Mouse (Mus musculus) cerebellum, adult 8-10 months (tissue): Measurements from ENCODE around the gene Epdr1.

Source experiments
- DNase-seq: peaks from one replicate; pipeline ENCODE4 v3.0.0; 2022

Epdr1 gene

DNA sequence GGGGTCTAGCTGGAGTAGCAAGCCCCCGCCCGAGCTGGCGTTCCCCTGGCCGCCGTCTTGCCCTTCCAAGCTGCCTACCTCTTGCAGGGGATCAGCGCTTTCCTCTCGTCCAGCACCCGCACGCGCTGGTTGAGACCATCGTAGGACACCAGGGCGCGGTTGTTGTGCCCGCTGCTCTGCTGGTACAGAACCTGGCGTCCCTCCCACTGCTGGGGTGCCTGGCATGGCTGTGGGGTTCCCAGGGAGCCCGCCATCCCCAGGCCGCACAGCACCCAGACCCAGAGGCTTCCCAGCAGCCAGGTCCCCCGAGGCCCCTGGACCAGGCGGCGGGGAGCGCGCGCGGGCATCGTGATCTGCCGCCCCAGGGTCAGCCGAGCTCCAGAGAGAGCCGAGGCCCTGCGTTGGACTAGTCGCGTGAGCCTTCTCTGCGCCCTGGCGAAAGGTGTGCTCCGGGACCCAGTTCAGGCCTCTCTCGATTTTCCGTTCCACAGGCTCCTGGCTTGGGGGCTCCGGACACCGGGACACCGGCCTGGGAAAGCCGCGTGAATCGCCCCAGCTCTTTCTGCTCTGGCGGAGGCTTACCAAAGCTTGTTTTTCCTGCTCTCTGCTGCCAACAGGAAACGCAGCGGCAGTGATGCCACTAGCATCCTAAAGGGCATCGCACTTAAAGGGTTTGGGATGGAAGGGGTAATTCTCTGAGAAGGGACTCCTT lies at the start of gene Epdr1:
TSS of gene Epdr1 (minus strand) at position 712 of the 712 bp plus-strand sequence.
- DNase-seq = peak; percentile 78

DNA sequence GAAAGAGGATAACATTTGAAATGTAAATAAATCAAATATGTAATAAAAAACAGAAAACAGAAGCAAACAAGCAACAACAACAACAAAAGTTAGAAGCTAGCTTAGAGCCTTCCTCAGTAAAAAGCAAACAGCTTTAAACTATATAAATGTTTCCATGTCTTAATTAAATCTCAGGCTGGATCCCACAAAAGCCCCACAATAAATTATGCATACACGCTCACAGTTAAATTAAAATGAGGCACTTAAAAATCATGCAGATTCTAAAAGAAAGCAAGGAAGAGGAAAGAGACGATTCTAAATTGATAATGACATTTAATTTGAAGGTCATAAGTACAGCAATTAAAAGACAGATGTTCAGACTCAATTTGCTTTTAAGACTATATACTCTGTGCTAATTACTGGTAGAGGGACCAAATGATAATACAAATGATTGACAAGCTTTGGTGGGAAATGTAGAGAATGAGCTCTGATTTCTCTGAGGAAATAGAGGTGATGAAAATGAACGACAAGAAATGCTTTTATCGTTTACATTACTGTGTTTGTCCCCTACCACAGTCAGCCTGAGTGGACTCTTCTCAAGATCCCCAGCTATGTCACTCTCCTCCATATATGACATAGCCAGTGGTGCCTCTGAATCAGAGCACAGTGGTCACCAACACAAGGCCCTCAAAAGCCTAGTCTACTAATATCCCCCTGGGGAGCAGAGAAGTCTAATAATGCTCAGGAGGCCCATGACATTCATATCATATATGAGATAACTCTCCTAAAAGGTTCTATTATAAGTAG lies 48.8 kb upstream of the Epdr1 start:
- DNase-seq = no peak

DNA sequence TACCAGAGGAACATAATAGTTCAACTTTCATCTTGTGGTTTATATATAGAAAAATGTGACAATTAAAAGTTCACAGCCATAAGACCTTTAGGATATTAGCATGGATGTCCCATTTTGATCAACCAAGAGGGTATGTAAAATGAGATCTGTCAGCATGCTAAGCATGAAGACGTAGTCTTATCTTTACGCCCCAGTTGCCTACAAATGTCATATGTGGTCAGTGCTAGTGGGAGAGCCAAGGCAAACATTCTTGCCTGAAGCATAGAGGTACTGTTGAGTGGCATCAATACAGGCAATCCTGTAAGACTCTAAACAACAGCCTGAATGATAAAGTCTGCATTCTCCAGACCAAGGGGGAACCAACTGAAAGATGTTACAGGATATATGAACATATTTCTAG lies 32.7 kb upstream of the Epdr1 start:
- no peak for DNase-seq

DNA sequence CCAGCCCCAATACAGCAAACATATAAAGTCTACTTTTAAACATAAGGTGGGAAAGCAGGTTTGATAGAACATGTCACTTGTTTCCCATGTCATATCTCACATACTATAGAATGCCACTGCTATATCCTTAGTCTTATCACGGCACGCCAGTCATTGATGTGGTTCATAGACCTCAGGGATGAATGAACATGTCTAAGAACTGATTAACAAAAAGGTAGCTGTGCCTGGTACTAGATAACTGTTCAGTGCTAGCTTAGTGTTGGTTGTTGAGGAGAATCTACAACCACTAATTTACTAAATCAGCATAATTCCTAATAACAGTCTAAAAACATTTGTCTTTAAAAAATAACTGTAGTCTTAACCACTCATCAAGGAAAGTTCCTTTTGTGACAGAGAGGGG lies 30.1 kb upstream of the Epdr1 start:
- DNase-seq = no peak

DNA sequence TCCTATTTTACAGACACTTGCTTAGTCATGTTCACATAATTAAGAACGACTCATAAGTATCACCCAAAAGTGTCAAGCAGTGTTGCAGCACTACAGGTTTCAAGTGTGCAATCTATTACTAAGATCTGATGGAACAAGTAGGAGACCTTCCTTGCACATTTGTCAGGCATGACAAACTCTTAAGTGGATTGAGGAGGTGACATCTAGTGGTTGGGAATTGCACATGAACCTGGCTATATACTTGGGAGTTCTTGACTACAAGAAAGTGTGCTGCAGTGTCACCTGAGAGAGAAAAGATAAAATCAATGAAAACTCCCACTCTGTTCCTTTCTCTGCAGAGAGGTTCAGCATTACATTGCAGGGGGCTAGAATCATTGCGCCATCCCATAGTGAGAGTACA lies 24.5 kb upstream of the Epdr1 start:
- DNase-seq = no peak

DNA sequence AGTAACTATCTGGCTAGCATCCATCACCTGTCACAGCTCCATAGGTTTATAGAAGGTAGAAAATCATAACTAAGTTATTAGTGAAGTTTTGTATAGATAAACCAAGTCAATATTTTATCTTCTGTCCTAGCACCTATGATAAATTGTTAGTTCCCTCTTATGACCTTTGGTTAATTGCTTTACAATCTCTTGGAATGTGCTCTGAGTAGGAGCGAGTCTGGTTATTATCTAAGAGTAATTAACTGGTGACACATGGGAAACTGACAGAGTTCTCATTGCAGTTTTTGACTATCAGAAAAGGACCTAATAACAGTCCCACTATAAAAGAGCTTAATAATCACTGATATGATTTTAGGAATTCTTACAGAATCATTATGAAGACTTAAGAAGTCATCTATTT lies 23.8 kb upstream of the Epdr1 start:
- no peak for DNase-seq

DNA sequence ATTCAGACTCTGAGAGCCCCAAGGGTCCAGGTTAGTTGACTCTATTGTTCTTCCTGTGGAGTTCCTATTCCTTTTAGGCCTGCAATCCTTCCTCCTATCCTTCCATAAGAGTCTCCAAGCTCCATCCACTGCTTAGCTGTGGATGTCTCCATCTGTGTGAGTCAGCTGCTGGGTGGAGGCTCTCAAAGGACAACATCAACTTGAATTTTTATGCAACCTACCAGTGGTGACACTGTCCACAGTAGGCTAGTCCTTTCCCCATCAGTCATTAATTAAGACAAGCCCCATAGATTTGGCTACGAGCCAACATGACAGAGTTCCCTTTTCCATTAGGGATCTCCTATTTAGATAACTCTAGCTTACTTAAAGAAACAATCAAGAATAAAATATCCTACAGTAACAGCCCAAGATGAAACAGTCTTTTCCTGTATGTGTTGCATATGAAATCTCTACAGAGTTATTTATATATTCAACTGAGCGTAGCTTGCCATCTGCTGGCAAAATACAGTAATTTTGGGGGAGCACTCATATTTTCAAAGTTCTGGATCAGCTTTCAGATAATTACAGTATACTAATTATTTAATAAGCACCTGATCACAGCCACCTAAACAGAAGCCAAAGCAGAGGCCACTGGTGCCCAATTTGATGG lies 20.6 kb upstream of the Epdr1 start:
- no peak for DNase-seq

DNA sequence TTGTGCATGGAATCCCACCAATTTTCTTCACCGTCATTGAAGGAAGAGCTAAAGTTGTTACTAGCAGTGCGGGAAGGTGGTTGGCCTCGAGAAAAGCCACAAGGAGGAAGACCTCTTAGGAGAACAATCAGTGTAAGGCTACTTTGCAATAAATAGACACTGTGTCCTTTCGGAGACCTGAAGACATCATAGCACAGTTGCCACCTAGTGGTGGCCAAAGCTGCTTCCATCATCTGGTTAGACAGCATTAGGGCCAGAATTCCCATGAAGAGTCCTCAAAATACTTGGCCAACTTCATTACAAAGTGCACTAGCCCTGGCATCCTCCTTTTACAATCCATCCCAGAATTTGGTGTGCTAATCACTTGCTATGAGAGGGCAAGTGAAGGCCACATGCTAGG lies 16.4 kb upstream of the Epdr1 start:
- peak; percentile 28 for DNase-seq

DNA sequence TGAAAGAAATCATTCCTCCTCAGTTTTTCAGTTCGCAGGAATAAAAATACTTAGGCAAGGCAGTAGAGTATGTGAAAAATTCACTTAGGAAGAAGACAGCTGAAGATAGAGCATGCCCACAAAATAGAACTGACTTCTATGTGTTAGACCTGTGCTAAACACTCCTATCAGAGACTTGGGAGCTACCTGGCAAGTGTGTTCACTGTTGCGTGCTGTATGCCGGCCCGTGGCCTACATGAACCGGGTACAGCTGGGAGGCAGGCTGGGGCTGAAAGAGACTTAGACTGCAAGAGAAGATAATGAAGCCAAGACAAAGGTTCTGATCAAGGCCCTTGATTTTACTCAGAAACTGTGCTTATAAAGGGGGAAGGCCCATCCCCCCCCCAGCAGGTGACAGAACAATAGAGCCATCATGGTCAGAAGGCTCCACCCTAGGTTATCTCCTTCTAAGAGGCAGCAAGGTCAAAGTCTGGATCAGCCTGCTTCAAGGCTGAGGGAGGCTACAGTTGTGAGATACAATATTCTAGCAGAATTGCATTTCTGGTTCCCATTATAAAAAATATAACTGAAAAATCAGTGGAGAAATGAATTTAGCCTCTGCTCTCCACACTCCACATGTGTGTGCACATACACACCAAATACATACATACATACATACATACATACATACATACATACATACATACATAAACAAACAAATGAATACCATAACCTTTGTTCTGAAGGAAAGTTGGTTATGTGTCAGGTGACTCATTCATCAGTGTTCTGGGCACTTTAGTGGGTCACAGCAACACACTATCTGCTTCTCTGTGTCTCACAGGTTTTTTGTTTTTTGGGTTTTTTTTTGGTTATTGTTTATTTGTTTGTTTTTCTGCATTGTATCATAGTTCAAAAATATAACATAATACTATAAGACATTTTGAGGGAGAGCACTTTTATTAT lies 11.3 kb upstream of the Epdr1 start:
- no peak for DNase-seq

DNA sequence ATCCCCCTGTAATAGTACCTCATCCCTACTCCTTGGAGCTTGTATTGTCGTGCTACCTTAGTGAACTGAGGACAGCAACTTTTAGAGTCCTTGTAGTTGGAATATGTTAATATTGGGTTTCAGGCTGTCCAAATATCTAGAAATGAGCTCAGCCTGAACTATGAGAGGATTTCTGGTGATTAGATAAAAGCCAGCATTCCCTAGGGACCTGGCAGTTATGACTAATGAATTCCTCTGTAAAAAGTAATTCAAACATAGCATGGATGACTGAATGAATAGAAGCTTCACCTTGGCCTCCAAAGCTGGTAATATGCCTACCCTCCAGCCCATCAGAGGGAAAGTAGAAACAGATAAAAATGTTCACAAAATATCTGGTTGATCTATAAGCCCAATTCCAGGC lies 6.7 kb upstream of the Epdr1 start:
- no peak for DNase-seq

DNA sequence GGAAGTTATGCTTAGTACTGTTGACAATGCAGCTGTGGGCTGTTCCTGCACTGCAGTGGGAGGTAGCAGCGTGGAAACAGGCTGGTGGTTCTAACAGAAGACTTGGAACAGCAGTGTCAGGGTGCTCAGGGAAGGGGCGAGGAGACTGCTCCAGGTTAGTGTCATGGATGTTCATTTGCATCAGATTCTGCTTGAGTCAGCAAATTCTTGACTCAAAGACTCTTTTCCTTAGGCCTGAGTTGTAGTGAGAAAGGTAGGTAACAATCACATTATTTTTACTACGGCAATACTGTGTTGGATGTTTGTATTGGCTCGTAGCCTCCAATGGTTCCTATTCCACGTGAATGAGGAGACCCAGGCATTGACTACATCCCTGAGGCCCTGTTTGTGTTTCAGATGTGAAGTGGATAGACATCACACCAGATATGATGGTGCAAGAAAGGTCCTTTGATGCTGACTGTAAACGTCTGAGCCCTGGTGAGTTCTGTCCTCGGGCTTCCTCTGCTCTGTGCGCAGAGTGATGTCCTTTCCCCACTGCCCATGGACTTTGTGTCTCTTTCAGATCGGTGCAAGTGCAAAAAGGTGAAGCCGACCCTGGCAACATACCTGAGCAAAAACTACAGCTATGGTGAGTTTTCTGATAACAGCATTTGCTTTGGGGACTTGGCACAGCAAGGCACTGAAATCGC lies 5.0 kb upstream of the Epdr1 start:
- DNase-seq = no peak

DNA sequence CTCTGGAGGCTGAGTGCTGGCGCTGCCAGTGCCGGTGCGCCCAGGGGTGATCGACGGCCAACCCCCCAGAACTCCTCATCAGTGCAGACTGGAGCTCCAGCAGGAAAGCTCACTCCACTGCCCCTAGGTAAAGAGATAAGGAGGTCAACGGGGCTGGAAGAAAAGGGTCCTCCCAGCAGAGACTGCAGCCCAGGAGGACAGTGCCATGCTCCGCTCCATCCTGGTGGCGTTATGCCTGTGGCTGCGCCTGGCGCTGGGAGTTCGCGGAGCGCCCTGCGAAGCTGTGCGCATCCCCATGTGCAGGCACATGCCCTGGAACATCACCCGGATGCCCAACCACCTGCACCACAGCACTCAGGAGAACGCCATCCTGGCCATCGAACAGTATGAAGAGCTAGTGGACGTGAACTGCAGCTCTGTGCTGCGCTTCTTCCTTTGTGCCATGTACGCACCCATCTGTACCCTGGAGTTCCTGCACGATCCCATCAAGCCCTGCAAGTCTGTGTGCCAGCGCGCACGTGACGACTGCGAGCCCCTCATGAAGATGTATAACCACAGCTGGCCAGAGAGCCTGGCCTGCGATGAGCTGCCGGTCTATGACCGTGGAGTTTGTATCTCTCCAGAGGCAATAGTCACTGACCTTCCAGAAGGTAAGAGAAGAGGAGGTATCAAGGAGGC lies 3.6 kb upstream of the Epdr1 start:
- DNase-seq = peak; percentile 30

DNA sequence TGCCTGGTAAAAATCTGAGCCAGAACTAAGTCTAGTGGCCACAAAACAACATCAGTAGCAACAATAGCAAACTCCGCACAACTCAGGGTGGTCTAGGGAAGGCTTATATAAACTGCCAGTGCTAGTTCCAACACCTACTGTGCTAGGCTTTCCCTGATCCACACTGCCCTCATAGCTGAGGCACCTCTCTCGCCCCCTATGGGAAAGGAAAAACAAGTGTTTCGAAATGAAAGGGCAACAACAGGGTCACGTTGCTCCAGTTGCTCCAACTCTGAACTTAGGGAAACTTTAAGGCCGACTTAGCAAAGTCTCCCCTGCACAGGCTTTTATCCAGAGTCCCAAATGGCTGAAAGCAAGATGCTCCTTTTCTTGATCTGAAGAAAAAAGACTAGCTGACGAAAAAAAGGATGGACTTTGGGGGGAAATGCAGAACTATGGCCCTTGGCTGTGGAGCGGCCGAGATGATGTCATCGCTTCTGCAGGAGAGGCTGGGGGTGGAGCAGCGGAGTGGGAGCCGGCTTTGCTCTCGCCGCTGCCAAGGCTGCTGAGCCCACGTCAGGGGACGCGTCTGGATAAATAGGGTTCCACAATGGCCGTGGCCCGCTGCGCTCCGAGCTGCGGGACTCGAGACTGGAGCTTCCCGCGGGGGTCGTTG lies 3.0 kb upstream of the Epdr1 start, which contains the start of gene Sfrp4:
TSS of gene Sfrp4 (plus strand) at position 532 of the 655 bp plus-strand sequence.
- peak; percentile 28 for DNase-seq

DNA sequence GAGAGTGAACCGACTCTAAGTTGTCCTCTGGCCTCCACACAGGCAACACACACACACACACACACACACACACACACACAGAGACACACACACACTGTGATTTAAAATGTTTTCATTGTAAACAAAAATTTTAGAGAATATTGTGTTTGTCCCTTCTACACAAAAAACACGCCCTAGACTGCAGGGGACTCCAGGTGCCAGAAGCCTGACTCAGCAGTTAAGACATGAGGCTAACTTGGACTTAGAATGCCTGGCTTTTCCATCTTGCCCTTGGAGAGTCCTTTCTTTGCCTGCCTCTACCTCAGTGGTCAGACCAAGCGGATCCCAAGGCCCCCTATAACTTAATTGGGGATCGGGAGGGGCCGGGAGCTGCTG lies 899 bp downstream of the Epdr1 start:
- no peak for DNase-seq

DNA sequence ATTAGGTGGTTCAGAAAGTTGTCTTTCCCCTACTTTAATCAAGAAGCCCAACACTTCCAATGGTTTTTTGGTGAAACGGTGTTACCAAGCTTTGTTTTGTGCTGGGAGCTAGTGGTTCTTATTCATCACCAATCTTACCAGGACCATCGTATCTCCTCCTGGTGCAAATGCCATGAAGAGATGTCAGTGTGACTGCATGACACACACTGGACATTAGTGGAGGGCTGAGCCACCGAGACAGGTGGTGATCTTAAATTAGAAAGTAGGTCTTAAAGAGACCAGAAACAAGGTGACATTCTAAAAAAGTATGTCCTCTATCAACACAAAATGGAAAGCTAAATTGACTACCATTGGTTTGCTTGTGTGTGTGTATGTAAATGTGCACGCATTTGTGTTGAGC lies 1.6 kb downstream of the Epdr1 start:
- DNase-seq = peak; percentile 41

DNA sequence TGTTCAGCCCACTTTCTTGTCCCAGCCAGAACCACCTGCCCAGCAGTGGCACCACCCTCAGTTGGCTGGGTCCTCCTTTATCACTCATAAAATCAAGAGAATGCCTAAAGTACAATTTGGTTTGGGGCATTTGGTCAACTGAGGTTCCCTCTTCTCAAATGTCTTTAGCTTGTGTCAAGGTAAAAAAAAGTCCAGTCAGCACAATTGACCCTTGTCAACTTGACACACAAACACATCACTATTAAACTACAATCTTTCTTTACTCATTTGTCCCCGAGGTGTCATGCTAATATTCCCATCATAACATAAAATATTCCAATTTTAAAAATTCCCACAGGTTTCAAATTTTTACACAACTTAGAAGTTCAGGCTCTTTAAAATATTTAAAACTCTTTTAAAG lies 5.4 kb downstream of the Epdr1 start:
- DNase-seq = no peak

DNA sequence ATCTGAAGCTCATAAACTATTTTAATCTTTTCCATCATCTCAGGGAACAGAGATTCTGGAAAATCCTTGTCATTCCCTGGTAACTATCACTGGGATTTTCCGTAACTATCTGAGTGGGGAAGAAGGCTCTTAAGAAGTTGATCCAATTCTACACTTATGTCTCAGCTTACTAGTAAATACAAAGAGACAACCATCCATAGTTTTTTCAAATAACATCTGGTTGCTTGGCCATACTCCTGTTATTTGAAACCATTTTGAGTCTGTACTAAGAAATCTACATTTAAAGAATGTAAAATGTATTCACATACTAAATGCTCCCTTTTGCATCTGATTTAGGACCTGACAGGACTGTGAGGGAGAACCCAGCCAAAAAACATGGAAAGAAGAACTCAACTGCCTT lies 6.3 kb downstream of the Epdr1 start:
- DNase-seq = no peak

DNA sequence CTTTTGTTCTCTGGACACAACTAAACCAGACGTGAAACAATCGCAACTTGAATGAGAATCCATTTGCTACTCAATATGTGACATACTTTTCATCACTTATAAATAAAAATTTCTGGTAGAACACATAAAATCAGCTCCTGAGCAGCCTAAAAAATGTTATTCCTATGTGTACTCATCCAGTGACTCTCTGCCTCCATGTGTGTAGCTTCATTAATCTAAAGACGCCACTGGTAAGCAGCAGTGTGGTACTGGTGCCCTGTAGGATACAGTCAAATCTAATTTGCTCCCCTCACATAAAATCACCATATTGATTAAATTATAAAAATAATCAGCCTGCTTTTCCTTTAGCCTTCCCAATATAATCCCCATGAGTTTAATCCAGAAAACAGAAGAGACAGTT lies 6.8 kb downstream of the Epdr1 start:
- DNase-seq = no peak

DNA sequence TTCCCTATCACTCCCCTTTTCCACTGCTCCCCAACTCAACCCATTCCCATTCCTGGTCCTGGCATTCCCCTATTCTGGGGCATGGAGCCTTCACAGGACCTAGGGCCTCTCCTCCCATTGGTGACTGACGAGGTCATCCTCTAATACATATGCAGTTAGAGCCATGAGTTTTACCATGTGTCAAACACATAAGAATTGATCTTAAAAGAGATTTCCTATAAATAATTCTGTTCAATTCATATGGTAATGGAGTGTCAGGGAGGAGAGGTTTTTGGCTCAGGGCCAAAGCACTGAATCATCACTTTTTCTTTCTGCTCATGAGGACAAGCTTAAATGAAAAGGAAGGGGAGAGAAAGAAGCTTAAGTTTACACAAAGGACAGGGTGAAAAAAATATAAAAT lies 7.4 kb downstream of the Epdr1 start:
- DNase-seq = peak; percentile 26

DNA sequence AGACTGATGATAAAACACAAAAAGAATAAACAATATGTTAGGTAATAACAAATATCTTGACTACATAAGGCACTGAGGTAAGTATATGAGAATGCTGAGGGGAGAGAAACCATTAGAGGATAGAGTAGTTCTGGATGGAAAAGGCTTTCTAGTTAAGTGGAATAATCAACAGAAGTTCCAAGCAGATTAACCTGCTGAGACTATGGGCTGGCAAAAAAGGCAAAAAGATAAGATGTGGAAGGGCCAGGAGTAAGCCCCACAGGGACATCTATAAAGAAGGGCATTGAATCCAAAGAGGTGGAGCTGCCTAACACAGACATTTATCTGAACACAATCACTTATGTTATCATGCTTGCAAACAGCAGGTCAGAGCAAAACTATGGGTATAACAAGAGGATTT lies 11.6 kb downstream of the Epdr1 start:
- DNase-seq = no peak

DNA sequence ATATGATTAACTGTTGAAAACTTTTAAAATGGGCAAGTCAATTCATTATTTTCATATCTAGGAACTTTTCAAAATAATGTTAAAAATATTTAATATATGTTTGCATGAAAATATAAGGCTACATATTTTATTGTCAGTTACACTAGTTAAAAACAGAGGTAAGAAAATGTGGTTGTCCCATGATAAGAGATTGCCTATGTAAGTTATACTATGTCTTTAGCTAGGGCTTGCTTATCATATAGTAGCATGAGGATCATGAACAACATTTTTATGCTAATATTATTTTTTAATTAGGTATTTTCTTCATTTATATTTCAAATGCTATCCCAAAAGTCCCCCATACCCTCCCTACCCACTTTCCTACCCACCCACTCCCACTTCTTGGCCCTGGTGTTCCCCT lies 14.8 kb downstream of the Epdr1 start:
- no peak for DNase-seq
